ENCODE assay signal across 11 mouse cellular contexts in the genomic region with DNA sequence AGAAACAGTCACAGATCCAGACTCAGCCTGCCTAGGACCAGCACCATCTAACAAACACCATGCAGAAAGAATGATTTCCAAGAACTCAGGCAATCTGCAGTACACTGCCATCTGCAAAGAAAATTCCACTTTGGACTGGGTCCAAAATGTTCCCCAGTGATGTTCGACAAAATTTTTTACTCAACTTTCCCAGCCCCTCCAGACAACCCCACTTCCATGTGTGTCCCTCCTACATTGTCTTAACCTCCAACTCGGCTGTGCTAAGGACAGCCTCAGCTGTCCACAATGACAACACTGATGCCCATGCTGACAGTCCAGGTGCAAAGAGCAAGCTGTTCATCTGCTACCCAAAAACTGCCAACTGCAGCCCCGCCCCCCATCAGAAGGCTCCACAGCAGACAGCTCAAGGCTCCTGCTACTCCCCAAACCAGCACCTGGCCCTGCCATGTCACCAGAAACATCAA. TPM values are rescaled to one million over a fixed set of nuclear protein-coding genes. Genes with fewer than 3 reads are reported as not detected.
DNase-seq lines count a peak whose midpoint lies in the region; ATAC-seq lines count a peak whose summit lies in the region.
"Had no signal": no experiment of that assay in that cellular context is flagged by ENCODE, and none has a peak within 500 bp of the region (broad histone marks: within the 10 kb centered on the region; RNA-seq: fewer than 3 reads in every experiment).

No protein-coding gene starts in this region.

- no peaks in the 10 kb centered on the region for H3K9me3 ChIP-seq in forebrain, embryonic 13.5 days (replicated peaks)
- H3K9me3 ChIP-seq in forebrain, embryonic 10.5 days: no peaks in the 10 kb centered on the region
- H3K9me3 ChIP-seq in neural tube, embryonic 13.5 days: no peaks in the 10 kb centered on the region
- H3K9me3 ChIP-seq: stomach, embryonic 15.5 days had no signal

- DNase-seq in forebrain, embryonic 10.5 days (ENCODE audit: extremely low spot score, low spot score): no peak
- DNase-seq in neural tube, embryonic 10.5 days (ENCODE audit: extremely low spot score, low spot score): no peak
- peak; percentile 64 to 70 for DNase-seq in layer of hippocampus, postnatal 10 days (ENCODE audit: low spot score in 2 of 2)
- peak; percentile 31 to 59 for DNase-seq in thymus, postnatal 36 days
- no peak for DNase-seq in embryo, embryonic 10 days (ENCODE audit: low spot score)
- DNase-seq: B cell, adult 2 months had no signal

- no peak overlapping the region for H3K9ac ChIP-seq in forebrain, embryonic 13.5 days
- H3K9ac ChIP-seq in neural tube, embryonic 13.5 days: no peak overlapping the region
- H3K9ac ChIP-seq: stomach, embryonic 15.5 days had no signal

- peak overlapping the region; percentile 63 for H3K27ac ChIP-seq in forebrain, embryonic 13.5 days
- H3K27ac ChIP-seq in forebrain, embryonic 10.5 days: no peak overlapping the region
- H3K27ac ChIP-seq in neural tube, embryonic 13.5 days (replicated peaks): 0 out of 2 replicates have a peak overlapping the region, but pooled peaks have one; percentile 3
- H3K27ac ChIP-seq: stomach, embryonic 15.5 days had no signal

- no peak overlapping the region for H3K4me3 ChIP-seq in forebrain, embryonic 13.5 days
- no peak overlapping the region for H3K4me3 ChIP-seq in forebrain, embryonic 10.5 days
- no peak overlapping the region for H3K4me3 ChIP-seq in neural tube, embryonic 13.5 days
- H3K4me3 ChIP-seq: stomach, embryonic 15.5 days had no signal

- peaks cover 40% of the 10 kb centered on the region for H3K4me1 ChIP-seq in forebrain, embryonic 13.5 days
- peaks cover 41% of the 10 kb centered on the region for H3K4me1 ChIP-seq in forebrain, embryonic 10.5 days
- H3K4me1 ChIP-seq in neural tube, embryonic 13.5 days (replicated peaks): peaks cover 57% of the 10 kb centered on the region

- ATAC-seq in forebrain, embryonic 13.5 days: peak; percentile 64
- ATAC-seq in neural tube, embryonic 13.5 days (ENCODE audit: low read depth): no peak
- ATAC-seq in granulocyte monocyte progenitor cell, adult 5-6 weeks (replicated peaks; ENCODE audit: poor library complexity, severe bottlenecking): no peak
- ATAC-seq: inflammation-experienced regulatory T-cells, adult 6 months had no signal

- 69% methylated on average over 3 of the region's 3 CpGs for WGBS in forebrain, embryonic 13.5 days
- WGBS in forebrain, embryonic 10.5 days: 89% methylated on average over 3 of the region's 3 CpGs
- WGBS in neural tube, embryonic 13.5 days: 68% methylated on average over 3 of the region's 3 CpGs

- peaks cover under 1% of the 10 kb centered on the region; the same call in 1 of the 2 replicates for H3K36me3 ChIP-seq in forebrain, embryonic 13.5 days (ENCODE audit: poor library complexity, severe bottlenecking)
- no peaks in the 10 kb centered on the region for H3K36me3 ChIP-seq in forebrain, embryonic 10.5 days (replicated peaks)
- no peaks in the 10 kb centered on the region for H3K36me3 ChIP-seq in neural tube, embryonic 13.5 days
- H3K36me3 ChIP-seq: stomach, embryonic 15.5 days had no signal

- no peaks in the 10 kb centered on the region for H3K27me3 ChIP-seq in forebrain, embryonic 13.5 days
- no peaks in the 10 kb centered on the region for H3K27me3 ChIP-seq in forebrain, embryonic 10.5 days (ENCODE audit: poor library complexity, severe bottlenecking)
- H3K27me3 ChIP-seq in neural tube, embryonic 13.5 days: no peaks in the 10 kb centered on the region
- H3K27me3 ChIP-seq: stomach, embryonic 15.5 days had no signal

- no peak overlapping the region for H3K4me2 ChIP-seq in forebrain, embryonic 13.5 days
- H3K4me2 ChIP-seq in neural tube, embryonic 13.5 days: no peak overlapping the region
- H3K4me2 ChIP-seq: stomach, embryonic 15.5 days had no signal

RNA-seq across cellular contexts. Expression of gene B4galt5, which starts 32.2 kb away (rescaled TPM):
- 9.1 and 9.2 TPM in 2 replicates for polyA plus RNA-seq in forebrain, embryonic 13.5 days (2015; fragmentation: Nextera tagmentation; extraction: Ambion mirVana)
- polyA plus RNA-seq in forebrain, embryonic 10.5 days (2016; fragmentation: Nextera tagmentation; extraction: Ambion mirVana): 6.0 and 7.3 TPM in 2 replicates
- polyA plus RNA-seq in neural tube, embryonic 13.5 days (2015; fragmentation: Nextera tagmentation; extraction: Ambion mirVana): 21.6 and 22.2 TPM in 2 replicates
- total RNA-seq in layer of hippocampus, postnatal 10 days (2021): 10 to 100 TPM; 72.7 to 76.9 TPM
- total RNA-seq in granulocyte monocyte progenitor cell, adult 5-6 weeks (2014; fragmentation: Nextera tagmentation): 12.3 and 19.3 TPM in 2 replicates
- total RNA-seq in granulocyte monocyte progenitor cell, adult 5-6 weeks (2017): 5.0 and 13.1 TPM in 2 replicates

Comparison
In these comparisons a context has a peak if more than half of its experiments do, and no peak if none do; other contexts are left out.
1. DNase-seq: peak in layer of hippocampus, postnatal 10 days (2 of 2) and thymus, postnatal 36 days (2 of 2); none in forebrain, embryonic 10.5 days (single experiment), neural tube, embryonic 10.5 days (single experiment) and embryo, embryonic 10 days (single experiment).